Mouse (Mus musculus): ENCODE measurements around the gene Mettl7a1.
"Not testable (repeated sequence)": the region's sequence is repeated elsewhere in the genome, so short reads cannot be mapped to it uniquely, and the experiment has no call there.

Gene Mettl7a1

DNA sequence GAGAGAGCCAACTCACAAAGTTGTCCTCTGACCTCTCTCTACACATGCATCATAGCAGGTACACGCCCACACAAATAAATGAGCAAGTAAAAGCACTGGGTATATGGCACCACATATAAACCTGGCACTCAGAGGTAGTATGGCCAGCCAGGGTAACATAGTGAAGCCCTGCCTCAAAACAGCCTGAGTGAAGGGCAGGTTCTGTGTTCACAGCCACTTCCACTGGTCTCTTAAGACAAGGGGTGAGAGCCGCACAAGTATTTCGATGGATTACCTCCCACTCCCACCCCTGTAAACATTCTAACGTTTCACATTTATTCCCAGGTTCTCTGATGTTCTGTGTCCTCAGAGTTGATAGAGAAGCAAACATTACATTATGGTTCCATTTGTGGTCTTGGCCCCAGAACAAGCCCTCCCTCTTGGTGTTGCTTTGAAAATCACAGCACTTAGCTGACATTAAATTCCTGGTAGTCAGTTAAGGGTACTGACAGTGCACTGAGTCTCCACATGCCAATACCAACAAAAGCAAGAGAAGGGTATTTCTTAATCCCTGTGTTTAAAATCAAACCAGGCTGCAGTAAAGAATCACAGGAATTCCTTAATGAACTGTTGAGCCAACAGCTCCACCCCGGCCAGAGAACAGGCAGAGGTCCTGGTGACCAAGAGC, 37.5 kb downstream of the Mettl7a1 start:
- DNase-seq (ENCODE audit: low spot score in 2 of 2): not testable (repeated sequence)

DNA sequence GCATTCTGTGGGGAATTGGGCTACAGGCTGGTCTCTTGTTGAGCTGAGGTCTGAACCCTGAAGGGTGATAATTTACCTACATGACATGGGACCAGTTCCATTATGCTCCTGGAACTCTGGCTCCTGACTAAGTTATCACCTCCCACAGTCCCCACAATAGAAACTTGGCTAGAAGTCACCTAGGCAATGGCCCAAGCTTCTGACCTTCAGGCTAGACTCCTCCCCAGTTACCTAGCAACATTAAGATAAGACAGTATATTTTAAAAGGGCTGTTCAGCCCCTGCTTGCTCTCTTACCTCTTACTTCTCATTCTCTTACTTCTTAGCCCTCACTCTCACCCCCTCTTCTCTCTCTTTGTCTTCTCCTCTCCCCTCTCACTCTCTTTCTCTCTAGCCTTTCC, 41.5 kb downstream of the Mettl7a1 start:
- no peak for DNase-seq (ENCODE audit: low spot score in 2 of 2)

DNA sequence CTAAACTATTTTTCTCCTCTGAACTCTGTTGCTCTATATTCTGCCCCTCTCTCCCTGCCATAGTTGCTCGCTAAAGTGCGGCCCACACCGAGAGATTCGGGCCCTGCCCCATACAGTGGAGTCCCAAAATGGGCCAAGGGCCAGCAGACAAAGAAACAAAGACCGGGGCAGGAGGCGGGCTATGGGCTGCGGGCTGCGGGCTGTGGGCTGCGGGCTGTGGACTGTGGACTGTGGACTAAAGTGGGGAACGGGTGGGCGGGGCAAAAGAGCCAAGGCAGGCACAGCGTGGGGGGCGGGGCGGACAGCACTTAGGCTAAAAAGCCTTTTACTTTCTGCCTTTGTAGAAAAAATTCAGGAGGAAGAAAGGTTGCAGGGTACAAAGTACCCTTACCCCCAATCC, 42.8 kb downstream of the Mettl7a1 start:
- no peak for DNase-seq (ENCODE audit: low spot score in 2 of 2)

DNA sequence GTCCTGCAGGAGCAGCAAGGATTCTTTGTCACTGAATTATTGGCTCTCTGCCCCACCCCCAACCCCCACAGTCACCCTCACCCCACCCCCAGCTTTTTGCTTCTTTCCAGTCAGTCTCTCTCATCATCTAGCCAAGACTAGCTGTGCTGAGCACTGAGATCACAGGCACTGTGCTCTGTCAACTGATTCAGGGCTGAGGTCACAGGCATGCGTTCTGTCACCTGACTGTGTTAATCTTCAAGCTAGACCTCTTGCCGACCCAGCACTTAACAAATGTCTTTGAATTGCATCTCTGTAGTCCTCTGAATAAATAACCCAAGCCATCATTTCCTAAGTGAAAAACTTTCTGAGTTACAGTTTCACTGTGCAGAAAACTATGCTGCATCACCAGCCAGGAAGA, 45.6 kb downstream of the Mettl7a1 start:
- DNase-seq (ENCODE audit: low spot score in 2 of 2): no peak

DNA sequence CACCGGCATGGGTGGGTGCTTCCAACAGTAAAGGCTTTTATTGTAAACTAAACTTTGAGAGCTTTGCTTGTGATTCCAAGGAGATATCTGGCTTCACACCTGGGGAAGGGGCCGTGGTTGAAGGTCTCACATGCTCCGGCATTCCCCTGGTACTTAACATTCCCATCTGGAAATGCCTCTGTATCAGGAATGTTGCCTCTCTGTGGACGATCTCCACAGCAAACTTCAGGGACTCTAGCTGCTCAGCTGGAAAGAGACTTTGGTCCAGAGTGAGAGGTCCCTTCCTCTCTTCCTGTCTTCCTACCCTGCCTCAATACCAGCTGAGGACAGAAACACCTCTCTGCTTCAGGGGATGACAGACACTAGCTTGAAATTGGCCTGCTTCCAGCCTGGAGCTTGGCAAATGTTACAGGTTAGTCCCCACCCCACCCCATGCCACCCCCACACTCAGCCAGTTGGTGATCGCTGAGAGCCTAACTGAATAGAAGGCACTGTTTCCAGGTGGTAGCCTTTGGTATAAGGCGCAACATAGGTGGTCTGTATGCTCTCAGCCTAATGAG, 47.6 kb downstream of the Mettl7a1 start:
- no peak for DNase-seq (ENCODE audit: low spot score in 2 of 2)

DNA sequence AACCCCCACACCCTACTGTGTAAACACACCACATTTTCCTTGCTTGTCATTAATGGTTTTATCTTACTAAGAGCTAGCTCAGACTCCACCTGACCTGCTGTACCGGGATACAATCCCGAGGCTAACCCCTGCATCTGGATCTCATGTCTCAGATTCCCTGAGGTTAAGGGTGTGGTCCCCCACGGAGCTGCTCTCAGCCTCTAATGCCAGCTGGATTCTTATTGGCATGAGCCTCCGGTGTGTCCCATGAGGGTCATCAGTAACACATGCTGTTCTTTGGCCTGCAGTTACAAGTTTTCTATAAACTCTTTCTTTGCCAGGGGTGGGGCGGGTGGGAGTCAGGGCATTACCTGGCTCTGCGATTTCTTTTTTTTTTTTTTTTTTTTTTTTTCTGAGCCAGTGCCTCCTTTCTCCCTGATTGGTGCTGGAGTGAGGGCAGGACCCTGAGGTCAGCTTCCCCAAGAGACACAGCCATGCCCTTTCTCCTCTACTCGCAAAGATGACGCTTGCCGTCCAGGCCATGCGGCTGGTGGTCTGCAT, 48.8 kb downstream of the Mettl7a1 start, which contains the start of the genes Methig1 and Mettl7a2:
Gene Methig1 (plus strand): TSS at position 439 of the 540 bp plus-strand sequence.
Gene Mettl7a2 (plus strand): TSS at position 490 of the 540 bp plus-strand sequence.
- DNase-seq (ENCODE audit: low spot score in 2 of 2): no peak

DNA sequence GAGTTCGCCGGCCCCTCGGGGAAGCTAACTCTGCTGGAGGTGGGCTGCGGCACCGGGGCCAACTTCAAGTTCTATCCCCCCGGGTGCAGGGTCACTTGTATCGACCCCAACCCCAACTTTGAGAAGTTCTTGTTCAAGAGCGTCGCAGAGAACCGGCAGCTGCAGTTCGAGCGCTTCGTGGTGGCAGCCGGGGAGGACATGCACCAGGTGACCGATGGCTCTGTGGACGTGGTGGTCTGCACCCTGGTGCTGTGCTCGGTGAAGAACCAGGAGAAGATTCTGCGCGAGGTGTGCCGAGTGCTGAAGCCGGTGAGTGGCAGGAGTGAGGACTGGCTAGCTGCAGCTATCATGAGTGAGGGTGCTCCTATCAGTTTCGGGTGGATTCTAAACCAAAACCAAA, 49.5 kb downstream of the Mettl7a1 start:
- DNase-seq (ENCODE audit: low spot score in 2 of 2): not testable (repeated sequence)

DNA sequence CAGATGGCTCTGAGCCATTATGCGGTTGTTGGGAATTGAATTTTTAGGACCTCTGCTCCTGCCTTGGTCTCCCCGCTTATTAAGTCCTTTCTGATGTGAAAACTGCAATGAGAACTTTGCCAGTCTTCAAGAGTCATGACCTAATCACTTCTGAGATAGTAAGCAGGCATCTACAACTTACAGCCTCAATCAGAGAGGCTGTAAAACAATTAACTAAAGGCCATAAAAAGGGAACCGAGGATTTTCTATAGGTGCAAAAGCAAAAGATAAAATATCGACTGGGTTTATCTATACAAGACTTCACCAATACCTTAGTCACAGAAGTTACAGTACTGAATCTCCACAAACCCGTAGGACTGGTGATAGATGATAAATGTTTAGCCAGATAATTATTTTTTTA, 51.9 kb downstream of the Mettl7a1 start:
- DNase-seq (ENCODE audit: low spot score in 2 of 2): no peak

DNA sequence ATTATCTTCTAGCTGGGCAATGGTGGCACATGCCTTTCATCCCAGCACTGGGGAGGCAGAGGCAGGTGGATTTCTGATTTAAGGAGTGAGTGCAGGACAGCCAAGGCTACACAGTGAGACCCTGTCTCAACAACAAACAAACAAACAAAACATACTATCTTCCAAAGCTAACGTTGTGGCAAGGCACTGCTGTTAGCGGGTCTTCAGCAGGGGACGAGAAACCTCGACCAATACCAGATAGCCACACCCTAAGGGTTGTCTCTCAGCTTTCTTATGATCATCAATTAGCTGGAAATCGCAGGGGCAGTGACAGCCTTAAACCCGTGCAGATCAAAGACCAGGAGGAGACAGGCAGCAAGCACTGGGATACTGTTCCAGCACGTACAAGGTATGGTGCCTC, 60.3 kb downstream of the Mettl7a1 start, which contains the start of gene Higd1c:
Gene Higd1c (plus strand): TSS at position 301 of the 400 bp plus-strand sequence.
- DNase-seq (ENCODE audit: low spot score in 2 of 2): no peak

DNA sequence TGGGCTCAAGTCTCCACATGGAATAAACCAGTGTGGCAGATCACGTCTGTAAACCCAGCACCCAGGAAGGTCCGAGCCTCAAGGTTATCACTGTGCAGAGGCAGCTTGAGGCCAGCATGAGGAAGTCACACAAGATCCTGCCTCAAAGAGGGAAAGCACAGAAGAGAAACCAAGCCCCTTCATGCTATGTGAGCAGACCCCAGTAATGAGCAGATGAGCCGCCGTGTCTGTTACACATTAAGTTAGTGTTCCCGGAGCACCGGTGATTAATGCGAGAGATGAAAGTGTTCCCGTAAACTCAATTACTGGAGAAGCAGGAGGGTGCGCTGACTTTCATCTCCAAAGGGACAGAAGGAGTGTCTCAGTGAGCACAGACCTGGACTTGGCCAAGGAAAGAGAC, 62.0 kb downstream of the Mettl7a1 start:
- DNase-seq (ENCODE audit: low spot score in 2 of 2): not testable (repeated sequence)

DNA sequence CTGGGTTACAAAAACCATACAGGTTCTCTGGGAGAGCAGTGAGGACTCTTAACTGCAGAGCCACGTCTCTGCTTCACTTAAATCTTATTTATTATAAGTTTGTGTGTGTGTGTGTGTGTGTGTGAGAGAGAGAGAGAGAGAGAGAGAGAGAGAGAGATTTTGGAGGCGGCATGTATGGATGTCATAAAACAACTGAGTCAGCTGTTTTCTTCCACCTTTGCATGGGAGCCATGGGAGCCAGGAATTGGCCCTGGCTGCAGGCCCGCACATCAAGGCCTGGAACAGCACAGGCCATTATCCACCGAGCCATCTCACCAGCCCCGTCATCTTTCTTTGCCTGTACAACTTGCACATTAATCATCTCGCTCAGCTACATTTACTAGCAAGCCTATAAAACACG, 63.2 kb downstream of the Mettl7a1 start:
- no peak for DNase-seq (ENCODE audit: low spot score in 2 of 2)

DNA sequence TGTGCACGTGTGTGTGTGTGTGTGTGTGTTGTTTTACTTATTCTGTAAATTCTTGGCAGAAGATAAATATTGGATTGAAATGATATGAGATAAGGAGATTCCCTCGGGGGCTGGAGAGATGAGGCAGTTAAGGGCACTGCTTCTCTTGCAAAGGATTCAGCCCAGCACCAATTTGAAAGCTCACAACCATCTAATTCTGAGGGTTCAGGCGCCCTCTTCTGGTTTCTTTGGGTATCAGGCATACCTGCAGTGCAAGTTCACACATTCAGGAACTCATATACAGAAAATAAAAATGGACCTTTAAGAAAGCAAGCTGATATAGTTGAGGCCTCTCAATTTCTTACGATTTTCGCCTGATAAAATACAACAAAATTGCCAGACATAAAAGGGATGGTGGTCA, 71.1 kb downstream of the Mettl7a1 start:
- DNase-seq (ENCODE audit: low spot score in 2 of 2): peak; percentile 60 to 73

DNA sequence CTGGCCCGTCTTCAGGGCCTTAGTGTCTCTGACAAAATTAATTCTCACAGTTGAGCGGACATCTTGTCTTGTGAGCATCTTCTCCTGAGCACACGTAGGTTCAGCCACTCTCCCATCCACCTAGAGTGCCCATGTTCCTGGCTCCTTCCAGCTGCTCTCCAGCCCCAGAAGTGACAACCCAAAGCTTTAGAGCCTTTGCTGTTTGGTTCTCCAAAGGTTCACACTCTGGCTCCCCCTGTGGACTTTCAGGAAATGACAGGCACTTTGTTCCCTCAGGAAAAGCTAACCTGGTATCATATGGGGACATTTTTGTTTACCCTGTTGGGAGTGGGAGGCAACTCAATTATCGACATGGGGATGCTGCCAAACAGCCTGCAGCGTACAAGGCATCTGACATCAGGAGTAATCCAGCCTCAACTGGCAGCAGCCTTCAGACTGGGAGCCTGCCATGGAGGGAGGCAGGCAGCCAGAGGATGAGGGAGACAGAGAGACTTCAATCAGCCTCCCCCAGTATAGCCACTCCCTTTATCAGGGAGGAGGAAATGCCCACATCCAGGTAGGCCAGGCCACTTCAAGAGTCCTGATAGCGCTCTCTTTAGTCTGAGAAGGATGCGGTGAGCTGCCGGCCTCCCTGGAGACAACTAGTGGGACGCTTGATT, 74.0 kb downstream of the Mettl7a1 start:
- peak in 1 of 2 experiments; percentile 49 for DNase-seq (ENCODE audit: low spot score in 2 of 2)

Measured in spleen, postnatal 4 days (tissue).